Mouse (Mus musculus) left cerebral cortex, adult 2 months (tissue): Measurements from ENCODE around the gene Spata20. TPM values are rescaled to one million over a fixed set of nuclear protein-coding genes. Genes with fewer than 3 reads are reported as not detected.

Experiments used
- DNase-seq, 2 experiments: peaks; one replicate each; pipeline ENCODE4 v3.0.0; 2021 to 2022; ENCODE audit warnings: low spot score in 2 of 2, mixed read lengths in 1 of 2; ENCODE audit errors: extremely low spot score in 1 of 2
- H3K27ac ChIP-seq: fragments of 200-600 bp; 2 replicates; pipeline ENCODE4 v1.8.1; 2022
- H3K4me3 ChIP-seq: fragments of 200-600 bp; 2 replicates; pipeline ENCODE4 v1.8.1; 2022
- CTCF ChIP-seq: fragments of 200-600 bp; IDR thresholded peaks from 2 replicates; pipeline ENCODE4 v1.8.1; 2022; ENCODE audit warnings: antibody characterized with exemption, mild to moderate bottlenecking, moderate library complexity
- intact Hi-C: fragments of 180-260 bp; cut with DNase I; formaldehyde crosslinking; loops from one replicate; pipeline ENCODE4 v1.15.1; 2025
- total RNA-seq, 2 experiments: library from RNA; stranded (reverse); gene quantifications; 2 replicates each; pipeline ENCODE4 v1.2.3; 2021

Spata20 gene
- total RNA-seq, 2 experiments from 2014 or later, result 0.41 to 0.51 TPM

- intact Hi-C loops, result loop anchor here (5.0 kb wide), 2 partner anchors 142 to 257 kb away; partner anchors contain the start of genes Ankrd40 and Tob1
Observed at GRCm38 (mm10) chr11:94469136-94470064, 16.6 kb downstream of the Spata20 start.

GRCm38 (mm10) chr11:94468582-94469064, 17.4 kb downstream of the Spata20 start:
- no peak overlapping the region for H3K4me3 ChIP-seq
- TF ChIP-seq CTCF, result no peak
- peak; percentile 48 to 71 for DNase-seq
- intact Hi-C loops, result no loop called here
- H3K27ac ChIP-seq, result peak overlapping the region; percentile 82

More at GRCm38 (mm10) chr11:94469136-94470064, 16.6 kb downstream of the Spata20 start:
- H3K27ac ChIP-seq, result peak overlapping the region; percentile 82
- no peak overlapping the region for H3K4me3 ChIP-seq
- TF ChIP-seq CTCF, result no peak
- DNase-seq, result no peak

- intact Hi-C loops, result no loop called here
- Histone ChIP-seq H3K27ac (no peak overlapping the region; the same call in 1 of the 2 replicates), H3K4me3 (no peak overlapping the region)
- TF ChIP-seq CTCF, result no peak
- no peak for DNase-seq
Observed at GRCm38 (mm10) chr11:94466333-94466855, 19.6 kb downstream of the Spata20 start.

GRCm38 (mm10) chr11:94464170-94464569, 21.8 kb downstream of the Spata20 start:
- no peak for TF ChIP-seq CTCF

GRCm38 (mm10) chr11:94461856-94462255, 24.1 kb downstream of the Spata20 start:
- intact Hi-C loops, result no loop called here
- no peak overlapping the region for H3K27ac ChIP-seq
- TF ChIP-seq CTCF, result no peak
- no peak overlapping the region for H3K4me3 ChIP-seq
- no peak for DNase-seq

More at GRCm38 (mm10) chr11:94464170-94464569, 21.8 kb downstream of the Spata20 start:
- H3K4me3 ChIP-seq, result no peak overlapping the region
- H3K27ac ChIP-seq, result no peak overlapping the region
- no peak for DNase-seq
- intact Hi-C loops, result no loop called here

GRCm38 (mm10) chr11:94457001-94457400, 29.0 kb downstream of the Spata20 start:
- no peak for TF ChIP-seq CTCF
- no peak for DNase-seq
- H3K4me3 ChIP-seq, result no peak overlapping the region
- H3K27ac ChIP-seq, result no peak overlapping the region
- intact Hi-C loops, result no loop called here

GRCm38 (mm10) chr11:94456347-94456746, 29.6 kb downstream of the Spata20 start:
- intact Hi-C loops, result no loop called here
- no peak for DNase-seq
- H3K4me3 ChIP-seq, result no peak overlapping the region
- H3K27ac ChIP-seq, result no peak overlapping the region
- TF ChIP-seq CTCF, result no peak

GRCm38 (mm10) chr11:94455161-94455820, 30.7 kb downstream of the Spata20 start:
- Histone ChIP-seq H3K4me3 (no peak overlapping the region), H3K27ac (peak overlapping the region; percentile 44)
- TF ChIP-seq CTCF, result no peak
- DNase-seq, result peak in 1 of 2 experiments; percentile 41
- intact Hi-C loops, result no loop called here

- no peak for TF ChIP-seq CTCF
- intact Hi-C loops, result no loop called here
- peak overlapping the region; percentile 44; the same call in 1 of the 2 replicates for H3K27ac ChIP-seq
- DNase-seq, result peak in 1 of 2 experiments; percentile 54
- H3K4me3 ChIP-seq, result no peak overlapping the region
Observed at GRCm38 (mm10) chr11:94454756-94455155, 31.2 kb downstream of the Spata20 start.

- no peak for TF ChIP-seq CTCF
- Histone ChIP-seq H3K27ac (no peak overlapping the region), H3K4me3 (no peak overlapping the region)
- intact Hi-C loops, result no loop called here
- no peak for DNase-seq
Observed at GRCm38 (mm10) chr11:94451091-94451773, 34.7 kb downstream of the Spata20 start.

GRCm38 (mm10) chr11:94449886-94450285, 36.1 kb downstream of the Spata20 start:
- DNase-seq, result no peak
- H3K4me3 ChIP-seq, result no peak overlapping the region
- intact Hi-C loops, result no loop called here
- no peak overlapping the region for H3K27ac ChIP-seq
- no peak for TF ChIP-seq CTCF
